Mouse (Mus musculus): ENCODE data around the gene Rxfp4.

Rxfp4 gene

DNA sequence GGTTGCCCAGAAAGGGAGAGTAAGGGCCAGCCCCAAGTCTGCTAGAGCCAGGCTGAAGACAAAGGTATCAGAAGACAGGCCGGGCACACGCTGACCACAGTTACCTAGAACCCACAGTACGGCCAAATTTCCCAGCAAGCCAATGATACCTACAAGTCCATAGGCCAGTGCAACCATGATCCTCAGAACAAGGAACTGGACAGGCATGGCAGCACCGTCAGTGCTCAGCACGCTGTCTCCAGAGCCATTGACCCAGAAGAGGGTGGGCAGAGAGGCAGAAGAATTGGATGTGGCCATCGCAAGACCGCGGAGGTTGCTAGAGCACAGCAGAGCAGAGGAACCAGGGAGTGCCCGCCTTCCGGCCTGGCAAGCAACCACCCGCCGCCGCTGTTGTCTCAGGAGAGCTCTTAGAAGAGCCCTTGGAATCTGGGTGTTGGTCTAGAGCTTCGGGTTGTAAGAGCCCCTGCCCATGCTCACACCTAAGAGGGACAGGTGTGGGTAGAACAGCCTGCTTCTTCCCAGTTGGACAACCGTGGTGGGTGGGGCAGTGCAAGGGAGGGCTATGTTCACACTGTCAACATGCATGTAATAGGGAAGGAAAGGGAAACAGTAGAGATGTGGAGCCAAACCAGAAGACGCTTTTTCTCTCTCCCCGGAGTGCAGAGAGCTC is at the start of gene Rxfp4:
TSS of gene Rxfp4 (minus strand) at position 297 of the 670 bp plus-strand sequence.
- no peak for DNase-seq (ENCODE audit: inconsistent age in 2 of 2, low spot score in 1 of 2)

DNA sequence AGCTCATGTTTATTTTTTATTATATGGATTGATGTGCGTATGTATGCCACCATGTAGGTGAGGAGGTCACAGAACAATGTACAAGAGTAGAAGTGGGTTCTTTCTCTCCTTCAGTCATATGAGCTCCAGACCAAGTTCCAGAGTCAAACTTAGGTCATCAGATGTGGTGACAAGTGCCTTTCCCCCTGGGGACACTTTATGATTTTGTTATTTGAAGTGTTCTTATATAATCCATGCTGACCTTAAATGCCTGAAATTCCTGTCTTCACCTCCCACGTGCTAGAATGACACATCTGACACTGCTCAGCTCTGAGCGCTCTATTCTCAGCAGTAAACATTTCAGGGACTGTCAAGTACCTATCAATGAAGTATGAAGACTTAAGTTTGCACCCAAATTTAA is 48.3 kb upstream of the Rxfp4 start:
- no peak for DNase-seq (ENCODE audit: inconsistent age in 2 of 2, low spot score in 1 of 2)

DNA sequence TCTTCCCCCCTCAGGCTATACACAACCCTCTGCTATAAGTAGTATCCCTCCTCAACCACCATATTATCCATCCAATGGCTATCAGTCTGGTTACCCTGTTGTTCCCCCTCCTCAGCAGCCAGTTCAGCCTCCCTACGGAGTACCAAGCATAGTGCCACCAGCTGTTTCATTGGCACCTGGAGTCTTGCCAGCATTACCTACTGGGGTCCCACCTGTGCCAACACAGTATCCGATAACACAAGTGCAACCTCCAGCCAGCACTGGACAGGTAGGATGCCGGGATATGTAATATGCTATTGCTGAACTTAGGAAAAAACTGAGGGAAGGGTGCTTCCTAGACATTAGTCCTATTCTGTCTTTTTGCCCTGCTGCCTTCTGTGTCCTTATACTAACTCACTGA is 47.3 kb upstream of the Rxfp4 start:
- no peak for DNase-seq (ENCODE audit: inconsistent age in 2 of 2, low spot score in 1 of 2)

- no peak for DNase-seq (ENCODE audit: inconsistent age in 2 of 2, low spot score in 1 of 2)
Observed at GRCm38 (mm10) chr3:88698834-88699233, 45.9 kb upstream of the Rxfp4 start.

- DNase-seq (ENCODE audit: inconsistent age in 2 of 2, low spot score in 1 of 2): no peak
Observed at GRCm38 (mm10) chr3:88698051-88698450, 45.1 kb upstream of the Rxfp4 start.

DNA sequence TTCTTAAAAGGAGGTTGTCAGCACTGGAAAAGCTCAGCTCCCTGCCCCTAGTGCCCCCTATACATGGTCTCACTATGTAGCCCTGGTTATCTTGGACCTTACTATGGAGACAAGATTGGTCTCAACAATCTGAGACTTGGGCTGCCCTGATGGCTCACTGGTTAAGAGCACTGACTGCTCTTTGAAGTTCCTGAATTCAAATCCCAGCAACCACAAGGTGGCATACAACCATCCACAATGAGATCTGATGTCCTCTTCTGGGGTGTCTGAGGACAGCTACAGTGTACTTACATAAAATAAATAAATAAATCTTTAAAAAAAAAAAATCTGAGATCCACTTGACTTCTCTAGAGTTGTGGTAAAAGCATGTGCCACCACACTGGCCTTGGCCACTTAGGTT is 42.6 kb upstream of the Rxfp4 start:
- DNase-seq (ENCODE audit: inconsistent age in 2 of 2, low spot score in 1 of 2): no peak

DNA sequence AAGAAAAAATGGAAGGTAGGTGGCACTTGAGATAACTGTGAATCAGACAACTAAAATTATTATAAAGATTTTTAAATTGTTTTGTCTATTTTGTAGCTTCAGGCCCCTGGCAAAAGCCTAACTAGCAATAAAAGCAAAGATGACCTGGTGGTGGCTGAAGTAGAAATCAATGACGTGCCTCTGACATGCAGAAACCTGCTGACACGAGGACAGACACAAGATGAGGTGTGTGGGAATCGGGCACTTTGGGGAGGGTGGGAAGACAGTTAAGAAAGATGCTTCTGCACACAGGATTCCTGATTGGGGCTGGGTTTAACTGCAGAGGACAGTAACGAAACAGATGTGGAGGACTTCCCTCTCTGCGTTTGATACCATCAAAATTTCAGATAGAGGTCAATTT is 36.1 kb upstream of the Rxfp4 start:
- no peak for DNase-seq (ENCODE audit: inconsistent age in 2 of 2, low spot score in 1 of 2)

- DNase-seq (ENCODE audit: inconsistent age in 2 of 2, low spot score in 1 of 2): peak; percentile 28 to 64
Observed at GRCm38 (mm10) chr3:88686734-88687611, 34.0 kb upstream of the Rxfp4 start.

DNA sequence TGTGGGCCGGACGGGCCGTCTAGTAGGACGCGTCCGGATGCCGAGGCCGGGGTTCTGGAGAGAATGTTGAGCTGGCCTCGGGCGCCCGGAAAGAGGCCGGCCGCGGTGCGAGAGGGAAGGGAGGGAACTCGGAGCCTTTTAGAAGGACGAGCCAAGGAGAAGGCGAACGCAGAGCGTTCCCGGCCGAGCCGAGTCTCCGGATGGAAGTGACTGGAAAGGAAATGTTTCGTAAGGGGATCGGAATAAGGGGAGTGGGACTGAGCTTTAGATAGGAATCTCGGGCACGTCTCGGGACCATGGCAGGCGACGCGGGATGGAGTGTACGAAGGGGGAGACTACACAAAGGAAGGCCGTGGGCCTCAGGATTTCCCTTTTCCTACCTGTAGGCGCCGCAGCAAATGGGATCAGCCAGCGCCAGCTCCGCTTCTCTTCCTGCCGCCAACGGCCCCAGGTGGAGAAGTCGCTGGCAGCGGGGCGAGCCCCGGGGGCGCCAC is 33.1 kb upstream of the Rxfp4 start:
- no peak for DNase-seq (ENCODE audit: inconsistent age in 2 of 2, low spot score in 1 of 2)

- DNase-seq (ENCODE audit: inconsistent age in 2 of 2, low spot score in 1 of 2): peak; percentile 98 to 99
Observed at GRCm38 (mm10) chr3:88684980-88685941, 32.3 kb upstream of the Rxfp4 start, which contains the start of gene Khdc4. Khdc4 (plus strand) TSS chr3:88685803.

DNA sequence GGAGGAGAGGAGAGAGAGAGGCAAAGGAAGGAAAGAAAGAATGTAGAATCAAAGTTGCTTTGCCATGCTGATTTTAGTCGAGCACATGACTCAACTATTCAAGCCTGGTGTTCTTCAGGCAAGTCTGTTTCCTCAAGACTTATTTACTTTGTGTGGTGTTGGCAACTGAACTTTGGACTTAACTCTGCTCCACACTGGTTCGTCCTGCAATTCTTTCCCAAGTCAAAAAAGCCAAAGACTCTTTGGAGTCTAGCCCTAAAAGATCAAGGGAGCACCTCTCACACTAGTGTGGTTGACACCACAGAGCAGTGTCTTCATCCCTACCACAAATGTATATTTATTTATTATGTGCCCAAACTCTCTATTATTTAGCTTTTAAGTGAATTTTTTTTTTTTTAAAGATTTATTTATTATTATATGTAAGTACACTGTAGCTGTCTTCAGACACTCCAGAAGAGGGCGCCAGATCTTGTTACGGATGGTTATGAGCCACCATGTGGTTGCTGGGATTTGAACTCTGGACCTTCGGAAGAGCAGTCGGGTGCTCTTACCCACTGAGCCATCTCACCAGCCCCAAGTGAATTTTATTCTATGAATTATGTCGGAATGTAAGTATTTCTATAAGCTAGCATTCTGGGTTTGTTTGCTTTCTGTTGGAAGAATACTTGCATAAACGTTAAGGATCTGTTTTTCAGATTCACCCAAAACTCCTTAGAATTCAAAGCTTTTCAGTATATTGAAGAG is 31.5 kb upstream of the Rxfp4 start:
- DNase-seq (ENCODE audit: inconsistent age in 2 of 2, low spot score in 1 of 2): peak in 1 of 2 experiments; percentile 27

DNA sequence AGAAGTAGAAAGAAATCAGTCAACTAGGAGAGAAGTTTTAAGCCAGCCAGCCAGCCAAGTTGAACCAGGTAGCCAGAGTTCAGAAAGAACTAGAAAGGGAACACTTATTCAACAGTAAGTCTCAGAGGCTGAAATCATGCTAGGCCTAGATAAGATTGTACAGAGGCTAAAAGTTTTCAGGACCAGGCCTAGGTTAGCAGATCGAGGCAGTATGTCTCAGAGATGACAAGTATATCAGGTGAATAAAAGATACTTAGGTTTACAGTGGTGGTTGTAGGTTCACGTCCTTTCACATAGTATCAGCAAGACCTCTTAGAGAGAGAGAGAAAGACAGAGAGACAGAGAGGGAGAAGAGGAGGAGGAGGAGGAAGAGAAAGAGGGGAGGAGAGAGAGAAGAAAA is 30.9 kb upstream of the Rxfp4 start:
- no peak for DNase-seq (ENCODE audit: inconsistent age in 2 of 2, low spot score in 1 of 2)

GRCm38 (mm10) chr3:88677399-88677798 is 24.5 kb upstream of the Rxfp4 start:
- DNase-seq (ENCODE audit: inconsistent age in 2 of 2, low spot score in 1 of 2): peak; percentile 64 to 91

GRCm38 (mm10) chr3:88664095-88664494 is 11.2 kb upstream of the Rxfp4 start:
- no peak for DNase-seq (ENCODE audit: inconsistent age in 2 of 2, low spot score in 1 of 2)

DNA sequence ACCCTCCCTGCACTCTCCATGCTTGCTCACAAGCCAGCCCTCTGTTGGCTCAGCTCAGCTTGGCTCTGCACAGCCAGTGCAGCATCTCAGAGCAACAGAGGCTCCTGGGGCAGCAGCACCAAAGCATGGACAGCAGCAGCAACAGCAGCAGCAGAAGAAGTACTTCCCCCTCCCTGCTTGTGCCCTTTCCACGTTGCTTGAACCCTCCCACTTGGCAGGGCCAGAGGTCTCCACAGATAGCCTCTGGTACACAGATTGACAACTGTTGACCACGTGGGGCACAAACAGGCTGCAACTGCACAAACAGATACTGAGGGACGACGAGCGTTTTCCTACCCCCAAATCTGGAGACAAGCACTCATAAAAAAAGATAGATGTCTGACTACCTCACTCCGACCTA is 6.9 kb upstream of the Rxfp4 start:
- DNase-seq (ENCODE audit: inconsistent age in 2 of 2, low spot score in 1 of 2): no peak

- no peak for DNase-seq (ENCODE audit: inconsistent age in 2 of 2, low spot score in 1 of 2)
Observed at GRCm38 (mm10) chr3:88658441-88659127, 5.6 kb upstream of the Rxfp4 start.

GRCm38 (mm10) chr3:88655619-88656018 is 2.7 kb upstream of the Rxfp4 start:
- DNase-seq (ENCODE audit: inconsistent age in 2 of 2, low spot score in 1 of 2): no peak

GRCm38 (mm10) chr3:88654621-88655020 is 1.7 kb upstream of the Rxfp4 start:
- peak; percentile 27 to 75 for DNase-seq (ENCODE audit: inconsistent age in 2 of 2, low spot score in 1 of 2)

DNA sequence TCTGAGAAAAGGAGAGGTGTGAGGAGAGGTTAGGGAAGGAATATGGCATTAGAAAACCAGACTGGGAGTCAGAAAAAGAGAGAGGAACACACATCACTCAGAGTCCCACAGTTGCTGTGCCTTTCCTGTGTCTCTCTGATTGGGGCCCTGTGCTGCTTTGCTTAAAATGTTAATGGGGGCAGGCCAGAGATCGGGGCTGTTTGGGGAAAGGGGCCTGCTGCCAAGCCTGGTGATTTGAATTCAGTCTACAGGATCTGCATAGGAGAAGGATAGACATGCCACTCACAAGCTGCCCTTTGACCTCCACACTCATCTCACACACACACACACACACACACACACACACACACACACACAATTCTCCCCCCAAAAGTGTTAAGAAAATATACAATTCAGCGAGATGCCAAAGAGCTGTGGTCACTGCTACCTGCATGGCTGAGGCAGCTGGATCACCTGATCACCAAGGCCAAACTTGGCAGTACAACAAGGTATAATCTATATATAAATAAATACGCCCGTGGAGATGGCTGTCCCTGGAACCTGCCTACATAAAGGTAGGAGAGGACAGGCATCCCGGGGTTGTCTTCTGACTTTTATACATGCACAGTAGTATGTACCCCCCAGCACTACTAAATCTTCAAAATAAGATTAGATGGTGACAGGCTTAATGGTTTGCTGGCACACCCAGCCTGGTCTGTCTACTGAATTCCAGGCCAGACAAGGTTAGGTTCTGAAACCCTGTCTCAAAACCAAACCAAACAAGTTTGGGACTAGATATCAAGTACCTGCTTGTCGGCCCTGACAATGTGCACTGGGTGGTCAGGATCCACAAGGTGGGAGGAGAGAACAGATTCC is 801 bp upstream of the Rxfp4 start:
- no peak for DNase-seq (ENCODE audit: inconsistent age in 2 of 2, low spot score in 1 of 2)
